Mouse (Mus musculus) heart, postnatal 4 days (tissue): ENCODE measurements around the gene Spen. TPM values are rescaled to one million over a fixed set of nuclear protein-coding genes. Genes with fewer than 3 reads are reported as not detected.

Experiments used
- DNase-seq: peaks from one replicate; pipeline ENCODE4 v3.0.0; 2021
- total RNA-seq, 2 experiments: library from RNA; stranded (reverse); gene quantifications; 2 replicates each; pipeline ENCODE4 v1.2.3; 2021

Gene Spen
- total RNA-seq, 2 experiments from 2014 or later, result 33.7 to 34.9 TPM

GRCm38 (mm10) chr4:141528938-141529337 is 9.5 kb downstream of the Spen start:
- DNase-seq, result no peak

- no peak for DNase-seq
These were observed 11.3 kb downstream of the Spen start for GRCm38 (mm10) chr4:141526936-141527650.

- DNase-seq, result no peak
These were observed 12.5 kb downstream of the Spen start for GRCm38 (mm10) chr4:141525940-141526339.

- DNase-seq, result no peak
These were observed 13.7 kb downstream of the Spen start for GRCm38 (mm10) chr4:141524658-141525057.

GRCm38 (mm10) chr4:141523128-141523527 is 15.3 kb downstream of the Spen start:
- DNase-seq, result no peak

- no peak for DNase-seq
These were observed 20.0 kb downstream of the Spen start for GRCm38 (mm10) chr4:141518386-141518785.

- no peak for DNase-seq
These were observed 24.2 kb downstream of the Spen start for GRCm38 (mm10) chr4:141514179-141514641.

- DNase-seq, result no peak
These were observed 26.3 kb downstream of the Spen start for GRCm38 (mm10) chr4:141512145-141512544.

GRCm38 (mm10) chr4:141510457-141510856 is 27.9 kb downstream of the Spen start:
- DNase-seq, result no peak

- peak; percentile 61 for DNase-seq
These were observed 31.5 kb downstream of the Spen start for GRCm38 (mm10) chr4:141506893-141507292.

GRCm38 (mm10) chr4:141506352-141506751 is 32.0 kb downstream of the Spen start:
- peak; percentile 87 for DNase-seq

GRCm38 (mm10) chr4:141505810-141506209 is 32.6 kb downstream of the Spen start:
- DNase-seq, result no peak

- no peak for DNase-seq
These were observed 33.9 kb downstream of the Spen start for GRCm38 (mm10) chr4:141504471-141504870.

- no peak for DNase-seq
These were observed 35.7 kb downstream of the Spen start for GRCm38 (mm10) chr4:141502723-141503122.

GRCm38 (mm10) chr4:141501058-141501457 is 37.3 kb downstream of the Spen start:
- no peak for DNase-seq

GRCm38 (mm10) chr4:141500637-141501036 is 37.8 kb downstream of the Spen start:
- DNase-seq, result no peak

- DNase-seq, result no peak
These were observed 49.7 kb downstream of the Spen start for GRCm38 (mm10) chr4:141488670-141489069.

GRCm38 (mm10) chr4:141487581-141487980 is 50.8 kb downstream of the Spen start:
- DNase-seq, result no peak

GRCm38 (mm10) chr4:141484071-141484470 is 54.3 kb downstream of the Spen start:
- DNase-seq, result no peak

- DNase-seq, result no peak
These were observed 59.0 kb downstream of the Spen start for GRCm38 (mm10) chr4:141479411-141479810.

GRCm38 (mm10) chr4:141478794-141479193 is 59.6 kb downstream of the Spen start:
- no peak for DNase-seq

GRCm38 (mm10) chr4:141478225-141478624 is 60.2 kb downstream of the Spen start:
- no peak for DNase-seq

- peak; percentile 45 for DNase-seq
These were observed 60.7 kb downstream of the Spen start for GRCm38 (mm10) chr4:141477681-141478102.

GRCm38 (mm10) chr4:141474431-141474830 is 64.0 kb downstream of the Spen start:
- DNase-seq, result no peak
